Mouse (Mus musculus) midbrain, embryonic 16.5 days (tissue): ENCODE results near the gene Dstn. TPM values are rescaled to one million over a fixed set of nuclear protein-coding genes. Genes with fewer than 3 reads are reported as not detected.

ENCODE experiments used
- ATAC-seq: fragments of 200-750 bp; cut with Nextera tagmentation; 2 replicates; pipeline ENCODE4 v1.8.0; 2017; ENCODE audit warnings: moderate TSS enrichment
- H3K27ac ChIP-seq: fragments of 300-500 bp; sonication (generic); 2 replicates; pipeline ENCODE4 v1.5.1; 2014; ENCODE audit warnings: mild to moderate bottlenecking, low read length, mixed read lengths
- H3K27me3 ChIP-seq: fragments of 300-500 bp; sonication (generic); 2 replicates; pipeline ENCODE4 v1.6.1; 2014; ENCODE audit warnings: low read depth, low read length, mixed read lengths; ENCODE audit not compliant: control insufficient read depth, insufficient read depth
- H3K36me3 ChIP-seq: fragments of 300-500 bp; sonication (generic); 2 replicates; pipeline ENCODE4 v1.6.1; 2014; ENCODE audit warnings: mild to moderate bottlenecking, low read length, moderate library complexity, mixed read lengths; ENCODE audit not compliant: control insufficient read depth, insufficient read depth
- H3K4me1 ChIP-seq: fragments of 300-500 bp; sonication (generic); 2 replicates; pipeline ENCODE4 v1.6.1; 2014; ENCODE audit warnings: mild to moderate bottlenecking, low read length, mixed read lengths; ENCODE audit not compliant: control insufficient read depth, insufficient read depth
- H3K4me2 ChIP-seq: fragments of 300-500 bp; sonication (generic); 2 replicates; pipeline ENCODE4 v1.6.1; 2014; ENCODE audit warnings: mild to moderate bottlenecking, low read length, mixed read lengths
- H3K4me3 ChIP-seq: fragments of 300-500 bp; sonication (generic); 2 replicates; pipeline ENCODE4 v1.5.1; 2014; ENCODE audit warnings: low read depth, mild to moderate bottlenecking, low read length, moderate library complexity, mixed read lengths
- H3K9ac ChIP-seq: fragments of 300-500 bp; sonication (generic); 2 replicates; pipeline ENCODE4 v1.6.1; 2014; ENCODE audit warnings: low read depth, low read length, mixed read lengths
- H3K9me3 ChIP-seq: fragments of 300-500 bp; sonication (generic); replicated peaks from 2 replicates; pipeline ENCODE4 v1.6.1; 2014; ENCODE audit warnings: mild to moderate bottlenecking, low read length, mixed read lengths; ENCODE audit not compliant: control insufficient read depth, poor library complexity, severe bottlenecking
- WGBS: fragments of 180-500 bp; shearing (Covaris S2); extraction: QIAGEN DNeasy Blood & Tissue Kit; methylation state at CpG from one replicate; pipeline ENCODE4 v1.1.7; 2014; 5-methylcytosine and 5-hydroxymethylcytosine counted together
- polyA plus RNA-seq: library from polyadenylated mRNA; unstranded; fragments of >200 nt; fragmentation: Nextera tagmentation; extraction: Ambion mirVana; gene quantifications from 2 replicates; pipeline ENCODE4 v1.2.1, GENCODE M21; 2015

Gene Dstn
- polyA plus RNA-seq, 1 experiment from 2014 or later: 431 TPM

DNA sequence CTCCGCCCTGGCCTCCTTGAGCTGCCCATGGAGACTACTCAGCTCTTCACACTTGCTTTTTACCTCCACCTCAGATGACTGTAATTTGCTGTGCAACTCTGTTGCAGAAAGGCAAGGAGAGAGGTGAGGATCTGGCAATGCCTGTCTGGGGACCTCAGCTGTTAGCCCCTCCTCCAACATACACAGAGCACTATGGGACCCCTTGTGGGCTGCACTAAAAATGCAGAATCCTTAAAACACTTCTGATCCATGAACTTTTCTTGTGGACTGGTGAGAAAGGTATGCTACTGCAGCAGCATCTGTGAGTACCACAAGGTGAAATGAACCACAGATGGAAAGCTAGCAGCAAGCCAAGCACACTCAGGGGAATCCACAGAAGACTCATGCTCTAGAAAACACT, 48.2 kb downstream of the Dstn start:
- Histone ChIP-seq H3K4me1 (no peaks in the 10 kb centered on the region), H3K27me3 (no peaks in the 10 kb centered on the region), H3K9ac (no peak overlapping the region), H3K4me2 (no peak overlapping the region), H3K36me3 (peaks cover 34% of the 10 kb centered on the region), H3K4me3 (no peak overlapping the region), H3K9me3 (0 out of 2 replicates have a peak, but pooled peaks cover 2% of the 10 kb centered on the region), H3K27ac (no peak overlapping the region)
- no peak for ATAC-seq
- WGBS: 100% methylated on average over 1 of the region's 1 CpGs

DNA sequence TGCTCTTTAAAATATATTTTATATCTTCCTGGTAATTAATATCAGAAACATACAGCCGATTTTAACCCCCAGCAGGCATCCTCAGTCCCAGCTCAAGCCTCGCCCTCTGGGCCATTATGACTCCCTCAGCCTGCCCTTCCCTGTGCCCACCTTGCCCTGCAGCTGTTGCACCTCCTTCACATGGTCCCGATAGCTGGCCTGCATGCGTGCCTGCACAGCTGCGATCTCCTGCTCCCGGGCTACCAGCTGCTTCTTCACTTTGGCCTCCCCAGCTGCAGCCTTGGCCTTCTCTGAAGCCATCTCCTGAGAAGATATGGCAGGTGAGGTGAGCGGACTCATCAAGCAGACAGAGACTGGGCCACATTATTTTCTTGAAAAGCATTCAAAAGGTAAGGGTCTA, 54.1 kb downstream of the Dstn start:
- H3K27me3 ChIP-seq: no peaks in the 10 kb centered on the region
- WGBS: 94% methylated on average over 7 of the region's 7 CpGs

DNA sequence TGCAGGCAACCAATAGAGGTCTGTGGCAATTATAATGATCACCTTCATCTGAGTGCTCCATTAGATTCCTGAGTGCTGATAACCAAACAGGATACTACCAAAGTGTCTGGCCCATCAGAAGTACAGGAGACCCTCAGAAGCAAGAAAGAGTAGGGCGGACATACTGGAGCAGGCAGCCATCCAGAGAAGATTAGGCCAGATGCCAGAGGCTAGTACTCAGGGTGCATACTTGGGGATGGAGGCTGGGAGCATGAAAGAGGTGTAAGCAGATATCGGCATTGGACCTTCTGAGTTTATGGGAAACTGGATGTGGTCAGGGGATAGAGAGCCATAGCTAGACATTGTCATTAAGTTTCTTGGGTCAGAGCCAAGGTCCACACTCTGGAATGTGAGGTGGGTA, 55.7 kb downstream of the Dstn start:
- WGBS: 91% methylated on average over 2 of the region's 2 CpGs
- H3K36me3 ChIP-seq: peaks cover 15% of the 10 kb centered on the region
- no peaks in the 10 kb centered on the region for H3K27me3 ChIP-seq
- no peak overlapping the region for H3K4me2 ChIP-seq
- ATAC-seq: no peak
- no peaks in the 10 kb centered on the region for H3K9me3 ChIP-seq
- no peak overlapping the region for H3K9ac ChIP-seq
- H3K4me3 ChIP-seq: no peak overlapping the region
- H3K4me1 ChIP-seq: no peaks in the 10 kb centered on the region
- H3K27ac ChIP-seq: no peak overlapping the region

More for the DNA sequence above, 54.1 kb downstream of the Dstn start:
- H3K4me2 ChIP-seq: no peak overlapping the region
- H3K9me3 ChIP-seq: no peaks in the 10 kb centered on the region
- ATAC-seq: no peak
- H3K4me1 ChIP-seq: no peaks in the 10 kb centered on the region
- no peak overlapping the region for H3K4me3 ChIP-seq
- H3K27ac ChIP-seq: no peak overlapping the region
- peaks cover 21% of the 10 kb centered on the region for H3K36me3 ChIP-seq
- no peak overlapping the region for H3K9ac ChIP-seq

DNA sequence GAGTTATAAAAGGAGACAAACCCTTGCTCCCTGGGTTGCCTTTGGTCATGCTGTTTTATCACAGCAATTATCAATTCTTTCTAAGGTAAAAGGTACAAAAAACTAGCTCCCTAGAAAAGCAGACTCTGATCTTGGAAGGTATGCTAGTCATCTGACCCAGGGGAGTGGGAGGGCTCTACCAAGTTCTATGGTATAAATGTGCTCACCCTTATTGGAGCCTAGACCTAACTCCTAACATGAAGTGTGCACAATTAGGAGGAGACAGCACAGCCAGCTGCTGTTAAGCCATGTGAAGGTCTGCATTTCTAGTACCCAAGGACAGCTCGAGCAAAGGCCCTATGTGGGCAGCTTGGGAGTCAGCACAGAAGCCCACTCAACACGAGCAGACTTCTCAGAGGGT, 56.8 kb downstream of the Dstn start:
- Histone ChIP-seq H3K9me3 (no peaks in the 10 kb centered on the region), H3K27ac (no peak overlapping the region), H3K36me3 (peaks cover 12% of the 10 kb centered on the region), H3K27me3 (no peaks in the 10 kb centered on the region), H3K4me1 (no peaks in the 10 kb centered on the region), H3K4me3 (no peak overlapping the region), H3K9ac (no peak overlapping the region), H3K4me2 (no peak overlapping the region)
- 79% methylated on average over 2 of the region's 2 CpGs for WGBS
- no peak for ATAC-seq

DNA sequence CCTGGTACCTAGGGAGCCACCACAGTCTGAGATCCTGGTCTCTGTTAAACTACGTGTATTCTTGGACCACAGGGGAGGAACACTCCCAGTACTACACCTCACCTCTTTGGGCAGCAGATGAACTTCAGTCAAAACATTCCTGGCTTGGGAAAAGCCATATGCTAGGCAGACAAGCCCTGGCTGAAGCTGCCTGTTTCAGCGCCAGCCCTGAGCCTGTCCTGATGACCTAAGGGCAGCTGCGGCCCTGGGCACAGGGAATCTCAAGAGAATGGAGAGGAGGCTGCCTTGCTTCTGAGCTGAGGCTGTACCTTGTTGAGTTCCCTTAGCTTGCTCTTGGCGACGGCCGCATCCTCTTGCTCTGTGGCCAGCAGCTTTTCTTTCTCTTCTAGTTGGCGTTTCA, 58.0 kb downstream of the Dstn start:
- no peak overlapping the region for H3K4me3 ChIP-seq
- peaks cover 3% of the 10 kb centered on the region for H3K36me3 ChIP-seq
- no peaks in the 10 kb centered on the region for H3K9me3 ChIP-seq
- WGBS: 95% methylated on average over 7 of the region's 7 CpGs
- H3K27me3 ChIP-seq: no peaks in the 10 kb centered on the region
- no peak overlapping the region for H3K9ac ChIP-seq
- no peaks in the 10 kb centered on the region for H3K4me1 ChIP-seq
- no peak for ATAC-seq
- H3K4me2 ChIP-seq: no peak overlapping the region
- no peak overlapping the region for H3K27ac ChIP-seq

DNA sequence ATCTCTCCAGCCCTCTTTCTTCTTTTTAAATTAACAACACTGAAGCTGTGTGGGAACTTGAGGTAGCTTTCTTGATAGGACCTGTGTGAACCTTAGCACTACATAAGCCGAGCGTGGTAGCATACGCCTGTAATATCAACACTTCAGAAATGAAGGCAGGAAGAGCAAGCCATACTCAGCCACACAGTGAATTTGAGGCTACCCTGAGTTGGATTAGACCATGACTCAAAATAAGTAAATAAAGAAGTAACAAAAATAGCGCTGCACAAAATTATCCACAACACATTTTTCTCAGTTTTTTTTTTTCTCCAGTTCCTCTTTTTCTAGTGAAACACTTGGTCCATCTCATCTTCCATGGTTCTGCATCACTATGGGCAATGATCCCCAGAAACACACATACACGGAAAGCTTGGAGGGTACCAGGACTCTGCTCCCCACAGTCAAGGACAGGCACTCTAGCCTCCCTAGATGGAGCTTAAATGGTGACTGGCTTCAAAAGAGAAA, 60.1 kb downstream of the Dstn start:
- Histone ChIP-seq H3K27me3 (no peaks in the 10 kb centered on the region), H3K4me2 (no peak overlapping the region), H3K4me1 (no peaks in the 10 kb centered on the region), H3K9ac (no peak overlapping the region), H3K27ac (no peak overlapping the region), H3K9me3 (no peaks in the 10 kb centered on the region), H3K4me3 (no peak overlapping the region), H3K36me3 (no peaks in the 10 kb centered on the region; the same call in 1 of the 2 replicates)
- ATAC-seq: no peak
- 96% methylated on average over 5 of the region's 5 CpGs for WGBS

DNA sequence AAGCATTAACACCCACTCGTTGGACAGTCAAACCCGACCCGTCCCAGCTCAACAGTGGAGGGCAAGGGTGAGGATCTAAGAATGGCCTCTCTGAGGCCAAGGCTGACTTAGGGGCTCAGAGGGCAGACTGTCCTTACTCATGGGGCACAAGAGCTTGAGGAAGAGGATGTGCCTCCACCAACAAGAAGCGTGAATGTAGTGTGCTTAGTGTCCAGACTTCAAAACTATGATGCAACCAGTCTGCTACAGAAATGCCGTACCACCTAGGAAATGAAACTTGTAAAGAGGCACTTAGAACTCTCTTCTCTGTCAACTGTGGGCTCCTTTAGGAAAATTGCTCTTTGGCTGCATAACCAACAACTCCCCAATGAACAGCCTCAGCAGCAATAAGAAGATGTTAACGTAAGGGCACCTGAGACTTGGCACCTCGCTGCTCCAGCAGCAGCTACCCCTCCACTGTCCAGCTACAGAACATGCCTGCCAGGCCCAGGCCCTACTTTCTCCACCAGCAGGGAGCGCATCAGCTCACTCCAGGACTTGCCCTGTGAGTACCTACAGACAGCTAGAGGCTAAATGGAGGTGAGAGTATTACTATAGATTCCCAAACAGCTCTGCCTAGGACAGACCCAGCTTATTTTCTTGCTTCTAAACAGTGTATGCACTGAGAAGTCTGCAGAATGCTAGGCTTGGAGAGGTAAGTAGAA, 63.5 kb downstream of the Dstn start:
- H3K4me2 ChIP-seq: no peak overlapping the region
- H3K27me3 ChIP-seq: no peaks in the 10 kb centered on the region
- ATAC-seq: no peak
- no peak overlapping the region for H3K9ac ChIP-seq
- WGBS: 95% methylated on average over 8 of the region's 8 CpGs
- H3K4me3 ChIP-seq: no peak overlapping the region
- no peaks in the 10 kb centered on the region for H3K36me3 ChIP-seq
- no peaks in the 10 kb centered on the region for H3K9me3 ChIP-seq
- no peaks in the 10 kb centered on the region for H3K4me1 ChIP-seq
- H3K27ac ChIP-seq: no peak overlapping the region

DNA sequence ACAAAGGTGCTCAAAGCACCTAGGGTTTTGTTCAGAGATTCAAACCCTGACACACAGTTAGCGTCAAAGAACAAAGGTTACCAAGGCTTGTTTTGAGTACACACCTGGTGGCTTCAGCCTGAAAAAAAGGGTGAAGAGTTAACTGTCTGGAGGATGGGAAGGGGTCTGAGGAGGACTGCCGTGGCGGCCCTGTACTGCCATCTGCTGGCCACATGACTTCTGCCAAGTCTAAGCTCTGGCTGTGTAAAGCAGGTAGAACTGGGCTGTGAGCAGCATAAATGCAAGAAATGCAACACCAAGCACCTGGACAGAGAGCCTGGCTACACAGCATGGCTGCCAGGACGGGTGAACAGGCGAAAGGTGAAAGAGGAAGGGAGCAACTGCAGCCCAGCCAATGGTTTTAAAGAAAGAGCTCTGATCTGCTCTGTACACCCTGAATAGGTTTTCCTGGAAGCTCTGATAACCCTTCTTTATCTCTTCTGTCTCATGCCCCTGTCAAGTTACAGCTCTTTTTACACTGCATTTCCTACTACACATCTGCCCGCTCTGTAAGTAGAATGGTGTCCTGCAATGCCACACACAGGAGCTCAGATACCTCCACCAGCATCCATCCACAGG, 65.8 kb downstream of the Dstn start:
- Histone ChIP-seq H3K4me3 (no peak overlapping the region), H3K27ac (no peak overlapping the region), H3K36me3 (no peaks in the 10 kb centered on the region), H3K27me3 (no peaks in the 10 kb centered on the region), H3K4me1 (no peaks in the 10 kb centered on the region), H3K9ac (no peak overlapping the region), H3K4me2 (no peak overlapping the region), H3K9me3 (no peaks in the 10 kb centered on the region)
- WGBS: 41% methylated on average over 6 of the region's 6 CpGs
- peak; percentile 93 for ATAC-seq

DNA sequence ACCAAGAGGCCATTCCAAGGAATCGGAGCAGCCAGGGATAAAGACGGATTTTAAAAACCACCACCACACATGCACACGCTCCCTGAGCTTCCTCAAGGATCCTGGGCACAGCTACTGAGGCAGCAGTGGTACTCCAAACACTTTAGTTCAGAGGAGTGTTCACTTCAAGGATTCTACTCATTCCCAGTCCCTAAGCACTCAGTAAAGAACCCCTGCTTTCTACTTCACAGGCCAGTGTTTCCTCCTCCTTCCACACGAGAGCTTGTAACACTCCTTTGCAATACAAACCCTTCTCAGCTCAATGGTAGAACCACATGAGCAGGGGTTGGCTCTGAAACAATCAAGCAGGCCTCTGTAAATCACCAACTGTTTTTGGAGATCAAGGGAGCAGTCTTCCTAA, 67.0 kb downstream of the Dstn start:
- Histone ChIP-seq H3K4me1 (no peaks in the 10 kb centered on the region), H3K27ac (no peak overlapping the region), H3K9me3 (no peaks in the 10 kb centered on the region), H3K27me3 (no peaks in the 10 kb centered on the region), H3K9ac (no peak overlapping the region), H3K4me3 (no peak overlapping the region), H3K4me2 (no peak overlapping the region), H3K36me3 (no peaks in the 10 kb centered on the region)
- ATAC-seq: no peak
- WGBS: 88% methylated on average over 4 of the region's 4 CpGs
